Mouse (Mus musculus): ENCODE data around the gene Khsrp. TPM values are rescaled to one million over a fixed set of nuclear protein-coding genes. Genes with fewer than 3 reads are reported as not detected.
"Not testable (repeated sequence)": the region's sequence is repeated elsewhere in the genome, so short reads cannot be mapped to it uniquely, and the experiment has no call there.

Gene Khsrp
- polyA plus RNA-seq, 1 experiment from 2014 or later, result 25.6 TPM

DNA sequence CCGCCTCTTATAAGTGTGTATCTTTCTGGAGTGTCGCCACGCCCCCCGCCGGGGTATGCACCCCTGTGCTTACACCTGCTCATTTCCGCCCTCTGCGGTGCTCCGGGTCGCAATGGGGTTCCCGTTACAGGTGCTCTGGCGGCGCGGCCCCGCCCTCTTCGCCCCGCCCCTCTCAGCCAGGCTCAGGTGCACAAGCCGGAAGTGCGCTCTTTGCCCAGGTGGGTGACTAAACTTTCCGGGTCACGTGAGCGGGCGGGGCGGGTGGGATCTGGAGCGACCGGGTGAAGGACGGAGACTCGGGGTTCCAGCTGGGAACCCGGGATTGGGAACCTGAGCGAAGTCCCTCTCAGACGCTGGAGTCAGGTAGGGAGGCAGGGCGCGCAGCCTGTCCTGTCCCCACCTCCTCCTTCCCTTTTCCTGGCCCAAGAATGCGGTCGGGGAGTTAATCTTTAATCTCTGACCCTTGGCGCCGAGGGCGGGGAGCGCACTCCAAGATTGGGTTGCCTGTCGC, 30.7 kb upstream of the Khsrp start:
- Histone ChIP-seq H3K4me3 (ENCODE audit: low read length) (peak overlapping the region; percentile 59), H3K27me3 (ENCODE audit: insufficient read depth, low read length) (peaks cover 28% of the 10 kb centered on the region), H3K4me1 (ENCODE audit: insufficient read depth, low read length) (peaks cover 19% of the 10 kb centered on the region), H3K9ac (replicated peaks; ENCODE audit: low read length) (peak overlapping the region; percentile 74), H3K27ac (ENCODE audit: low read length) (peak overlapping the region; percentile 93), H3K4me2 (replicated peaks; ENCODE audit: low read depth, low read length) (peak overlapping the region; percentile 54), H3K36me3 (ENCODE audit: insufficient read depth, low read length) (no peaks in the 10 kb centered on the region), H3K9me3 (ENCODE audit: low read length) (no peaks in the 10 kb centered on the region)
- ATAC-seq (ENCODE audit: low FRiP score, low TSS enrichment), result peak; percentile 24
- WGBS, result under 1% methylated on average over 36 of the region's 39 CpGs

DNA sequence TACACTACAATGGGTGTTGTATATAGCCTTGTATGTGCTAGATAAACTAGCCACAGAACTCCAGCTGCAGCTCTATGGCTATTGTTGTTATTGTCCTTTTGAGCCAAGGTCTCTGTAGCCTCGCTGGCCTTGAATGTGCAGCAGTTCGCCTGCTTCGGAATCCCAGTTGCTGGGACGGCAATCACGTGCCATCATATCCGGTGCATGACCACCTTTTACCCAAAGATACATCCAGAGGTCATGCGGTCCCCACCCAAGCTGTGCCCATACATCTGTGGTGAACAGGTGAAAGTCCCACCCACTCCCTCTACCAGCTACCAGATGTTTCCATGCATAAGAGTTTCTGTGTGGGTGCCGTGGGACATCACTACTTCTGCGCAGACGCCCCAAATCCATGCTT, 29.7 kb upstream of the Khsrp start:
- H3K27ac ChIP-seq (ENCODE audit: low read length), result peak overlapping the region; percentile 79
- 38% methylated on average over 10 of the region's 10 CpGs for WGBS

DNA sequence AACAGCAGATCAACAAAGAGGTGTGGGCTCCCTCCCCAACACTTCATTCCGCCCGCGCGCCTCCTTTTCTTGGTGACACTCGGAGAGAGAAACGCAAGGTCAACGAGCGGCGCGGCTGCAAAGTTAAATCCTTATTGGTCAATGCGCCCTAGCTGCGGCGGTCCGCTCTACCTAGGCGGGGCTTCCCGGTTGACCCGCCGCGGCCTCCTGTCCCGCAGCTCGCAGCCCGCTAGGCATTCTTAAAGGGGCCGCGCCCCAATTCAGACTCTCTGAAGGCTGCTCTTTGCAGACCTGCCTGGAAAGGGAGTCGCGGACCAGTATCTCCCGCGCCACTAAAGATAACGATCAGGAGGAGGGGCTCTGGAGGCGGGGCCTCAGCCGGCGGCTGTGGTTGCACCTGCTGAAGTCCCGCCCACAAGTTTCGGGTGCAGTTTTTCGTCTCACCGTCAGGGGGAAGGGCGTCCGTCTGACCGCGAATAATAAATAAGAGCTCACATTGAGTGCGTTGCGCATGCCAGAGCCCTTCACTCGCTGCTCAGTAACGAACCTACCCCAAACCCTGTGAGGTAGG, 29.0 kb upstream of the Khsrp start:
- Histone ChIP-seq H3K36me3 (ENCODE audit: insufficient read depth, low read length) (0 out of 2 replicates have a peak, but pooled peaks cover 3% of the 10 kb centered on the region), H3K9ac (replicated peaks; ENCODE audit: low read length) (peak overlapping the region; percentile 85), H3K4me1 (ENCODE audit: insufficient read depth, low read length) (peaks cover 19% of the 10 kb centered on the region), H3K4me2 (replicated peaks; ENCODE audit: low read depth, low read length) (peak overlapping the region; percentile 83), H3K4me3 (ENCODE audit: low read length) (peak overlapping the region; percentile 83), H3K27ac (ENCODE audit: low read length) (peak overlapping the region; percentile 79), H3K9me3 (ENCODE audit: low read length) (no peaks in the 10 kb centered on the region), H3K27me3 (ENCODE audit: insufficient read depth, low read length) (peaks cover 28% of the 10 kb centered on the region)
- WGBS, result under 1% methylated on average over 44 of the region's 44 CpGs
- peak; percentile 87 for ATAC-seq (ENCODE audit: low FRiP score, low TSS enrichment)

More for the DNA sequence above, 29.7 kb upstream of the Khsrp start:
- Histone ChIP-seq H3K9ac (replicated peaks; ENCODE audit: low read length) (no peak overlapping the region), H3K4me1 (ENCODE audit: insufficient read depth, low read length) (peaks cover 19% of the 10 kb centered on the region), H3K36me3 (ENCODE audit: insufficient read depth, low read length) (no peaks in the 10 kb centered on the region), H3K9me3 (ENCODE audit: low read length) (no peaks in the 10 kb centered on the region), H3K27me3 (ENCODE audit: insufficient read depth, low read length) (peaks cover 28% of the 10 kb centered on the region), H3K4me2 (replicated peaks; ENCODE audit: low read depth, low read length) (peak overlapping the region; percentile 83), H3K4me3 (ENCODE audit: low read length) (peak overlapping the region; percentile 83)
- ATAC-seq (ENCODE audit: low FRiP score, low TSS enrichment), result no peak

DNA sequence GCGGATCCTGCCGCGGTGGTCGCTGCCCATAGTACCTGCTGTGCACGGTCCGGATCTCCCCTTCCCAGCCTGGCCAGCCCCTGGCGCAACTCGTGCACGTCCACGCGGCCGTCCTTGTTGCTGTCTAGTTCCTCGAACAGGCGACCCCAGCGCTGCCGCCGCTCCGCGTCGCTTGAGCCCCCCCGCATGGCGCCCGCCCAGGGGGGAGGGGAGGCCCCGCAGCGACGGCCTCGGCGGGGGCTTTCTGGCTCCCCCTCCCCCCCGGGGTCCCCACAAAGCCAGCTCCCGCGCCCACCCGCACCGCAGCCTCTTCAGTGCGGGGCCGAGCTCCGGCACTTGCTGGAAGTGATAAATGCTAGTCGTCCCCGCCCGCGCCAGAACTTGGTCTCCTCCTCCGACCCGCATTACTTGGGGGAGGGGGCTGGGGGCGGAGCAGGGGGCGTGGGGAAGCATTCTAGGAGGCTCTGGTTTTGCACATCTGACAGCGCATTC, 28.2 kb upstream of the Khsrp start, which contains the start of gene Slc25a23:
Gene Slc25a23, minus strand, starts transcription at position 378 of the 492 bp plus-strand sequence.
- H3K9ac ChIP-seq (replicated peaks; ENCODE audit: low read length), result peak within 1 kb of the TSS; percentile 85
- peak within 1 kb of the TSS; percentile 83 for H3K4me2 ChIP-seq (replicated peaks; ENCODE audit: low read depth, low read length)
- WGBS, result under 1% methylated on average over 39 of the region's 45 CpGs
- H3K9me3 ChIP-seq (ENCODE audit: low read length), result no peaks in the 10 kb centered on the region
- H3K4me1 ChIP-seq (ENCODE audit: insufficient read depth, low read length), result peaks cover 19% of the 10 kb centered on the region
- peaks cover 28% of the 10 kb centered on the region for H3K27me3 ChIP-seq (ENCODE audit: insufficient read depth, low read length)
- peak; percentile 65 for ATAC-seq (ENCODE audit: low FRiP score, low TSS enrichment)
- peak within 1 kb of the TSS; percentile 83 for H3K4me3 ChIP-seq (ENCODE audit: low read length)
- H3K36me3 ChIP-seq (ENCODE audit: insufficient read depth, low read length), result 0 out of 2 replicates have a peak, but pooled peaks cover 8% of the 10 kb centered on the region
- H3K27ac ChIP-seq (ENCODE audit: low read length), result peak within 1 kb of the TSS; percentile 79

DNA sequence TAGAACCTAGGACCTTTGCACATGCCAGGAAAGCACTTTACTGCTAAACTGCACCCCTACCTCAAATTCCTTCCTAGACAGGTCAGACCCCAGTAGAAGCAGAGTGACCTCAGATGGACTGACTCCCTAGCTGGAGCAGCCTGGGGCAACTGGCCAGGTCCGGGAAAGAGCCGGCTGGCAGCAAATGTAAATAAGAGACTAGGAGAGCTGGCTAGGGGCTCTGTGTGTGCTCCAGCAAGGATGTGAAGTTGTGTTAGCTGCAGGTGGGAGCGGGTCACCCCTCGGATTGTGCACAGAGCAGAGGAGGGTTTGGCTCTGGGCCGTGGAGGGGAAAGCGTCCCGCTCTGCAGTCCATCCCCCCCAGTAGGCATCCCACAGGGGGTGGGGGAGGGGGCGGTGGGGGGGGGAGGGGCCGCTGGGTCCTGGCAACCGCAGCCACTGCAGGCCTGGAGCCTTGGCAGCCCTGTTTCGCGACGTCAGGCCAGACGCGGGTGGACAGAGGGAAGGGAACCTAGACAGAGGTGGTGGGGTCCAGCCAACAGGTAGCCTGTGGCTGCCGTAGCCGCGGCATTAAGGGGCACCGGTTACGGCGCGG, 27.7 kb upstream of the Khsrp start, which contains the start of gene Crb3:
Gene Crb3, plus strand, starts transcription at position 215 of the 595 bp plus-strand sequence.
- Histone ChIP-seq H3K4me3 (ENCODE audit: low read length) (peak within 1 kb of the TSS; percentile 83), H3K9me3 (ENCODE audit: low read length) (no peaks in the 10 kb centered on the region), H3K4me2 (replicated peaks; ENCODE audit: low read depth, low read length) (peak within 1 kb of the TSS; percentile 83), H3K27ac (ENCODE audit: low read length) (peak within 1 kb of the TSS; percentile 79), H3K9ac (replicated peaks; ENCODE audit: low read length) (peak within 1 kb of the TSS; percentile 85), H3K36me3 (ENCODE audit: insufficient read depth, low read length) (0 out of 2 replicates have a peak, but pooled peaks cover 8% of the 10 kb centered on the region), H3K4me1 (ENCODE audit: insufficient read depth, low read length) (peaks cover 19% of the 10 kb centered on the region), H3K27me3 (ENCODE audit: insufficient read depth, low read length) (peaks cover 28% of the 10 kb centered on the region)
- WGBS, result under 1% methylated on average over 17 of the region's 22 CpGs
- ATAC-seq (ENCODE audit: low FRiP score, low TSS enrichment), result peak; percentile 7; the same call in 1 of the 2 replicates

DNA sequence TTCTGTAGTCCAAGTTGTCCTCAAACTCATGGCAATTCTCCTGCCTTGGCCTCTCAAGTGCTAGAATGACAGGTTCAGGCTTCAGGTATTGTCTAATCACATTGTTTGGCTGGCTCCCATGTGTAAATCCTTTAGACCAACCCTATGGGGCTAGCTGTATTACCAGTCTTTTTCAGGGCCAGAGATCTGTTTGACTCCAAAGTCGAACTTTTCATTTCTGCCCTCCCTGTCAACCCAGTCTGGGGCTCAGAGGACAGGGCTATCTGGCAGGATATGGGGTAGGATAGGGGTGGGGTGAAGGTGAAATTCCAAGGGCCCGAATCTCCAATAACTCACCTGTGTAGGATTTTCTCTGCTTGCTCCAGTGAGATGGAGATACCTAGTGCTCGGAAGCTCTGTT, 24.9 kb upstream of the Khsrp start:
- no peak for ATAC-seq (ENCODE audit: low FRiP score, low TSS enrichment)
- H3K4me2 ChIP-seq (replicated peaks; ENCODE audit: low read depth, low read length), result no peak overlapping the region
- 88% methylated on average over 3 of the region's 3 CpGs for WGBS
- H3K4me1 ChIP-seq (ENCODE audit: insufficient read depth, low read length), result peaks cover 11% of the 10 kb centered on the region
- H3K36me3 ChIP-seq (ENCODE audit: insufficient read depth, low read length), result peaks cover 26% of the 10 kb centered on the region
- H3K27ac ChIP-seq (ENCODE audit: low read length), result no peak overlapping the region
- no peak overlapping the region for H3K9ac ChIP-seq (replicated peaks; ENCODE audit: low read length)
- H3K27me3 ChIP-seq (ENCODE audit: insufficient read depth, low read length), result peaks cover 4% of the 10 kb centered on the region
- H3K9me3 ChIP-seq (ENCODE audit: low read length), result no peaks in the 10 kb centered on the region
- no peak overlapping the region for H3K4me3 ChIP-seq (ENCODE audit: low read length)

DNA sequence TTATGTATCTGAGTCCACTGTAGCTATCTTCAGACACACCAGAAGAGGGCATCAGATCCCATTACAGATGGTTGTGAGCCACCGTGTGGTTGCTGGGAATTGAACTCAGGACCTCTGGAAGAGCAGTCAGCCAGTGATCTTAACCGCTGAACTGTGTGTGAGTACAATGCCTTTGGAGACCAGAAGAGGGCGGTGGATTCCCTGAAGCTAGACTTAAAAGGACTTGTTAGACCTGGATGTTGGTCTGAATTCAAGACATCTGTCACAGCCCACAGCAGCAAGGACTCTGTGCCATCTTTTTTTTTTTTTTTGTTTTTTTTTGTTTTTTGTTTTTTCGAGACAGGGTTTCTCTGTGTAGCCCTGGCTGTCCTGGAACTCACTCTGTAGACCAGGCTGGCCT, 20.4 kb upstream of the Khsrp start:
- WGBS, result 93% methylated on average over 4 of the region's 4 CpGs
- H3K27ac ChIP-seq (ENCODE audit: low read length); H3K4me1 ChIP-seq (ENCODE audit: insufficient read depth, low read length); H3K4me3 ChIP-seq (ENCODE audit: low read length); H3K9ac ChIP-seq (replicated peaks; ENCODE audit: low read length); H3K4me2 ChIP-seq (replicated peaks; ENCODE audit: low read depth, low read length); H3K27me3 ChIP-seq (ENCODE audit: insufficient read depth, low read length); ATAC-seq (ENCODE audit: low FRiP score, low TSS enrichment); H3K9me3 ChIP-seq (ENCODE audit: low read length): not testable (repeated sequence)
- H3K36me3 ChIP-seq (ENCODE audit: insufficient read depth, low read length), result peaks cover 37% of the 10 kb centered on the region

DNA sequence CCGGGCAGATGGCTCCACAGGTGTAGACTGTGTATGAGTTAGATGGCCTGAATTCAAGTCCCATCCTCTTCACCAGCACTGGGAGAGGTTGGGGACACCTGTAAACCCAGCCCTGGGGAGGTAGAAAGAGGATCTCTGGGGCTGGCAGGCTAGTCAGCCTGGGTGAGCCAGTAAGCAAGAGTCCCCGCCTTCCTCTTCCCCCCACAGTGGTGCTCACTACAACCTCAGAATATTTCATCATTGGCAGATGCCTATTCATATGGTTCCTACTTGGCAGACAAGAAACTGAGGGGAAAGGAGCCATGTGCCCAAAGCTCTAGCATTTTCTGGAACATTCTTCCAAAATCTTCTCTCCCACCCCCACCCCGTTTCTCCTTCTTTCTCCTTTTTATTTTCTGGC, 17.5 kb upstream of the Khsrp start:
- Histone ChIP-seq H3K27ac (ENCODE audit: low read length) (no peak overlapping the region), H3K27me3 (ENCODE audit: insufficient read depth, low read length) (no peaks in the 10 kb centered on the region), H3K4me3 (ENCODE audit: low read length) (no peak overlapping the region), H3K9ac (replicated peaks; ENCODE audit: low read length) (no peak overlapping the region), H3K4me1 (ENCODE audit: insufficient read depth, low read length) (no peaks in the 10 kb centered on the region; the same call in 1 of the 2 replicates), H3K36me3 (ENCODE audit: insufficient read depth, low read length) (peaks cover 29% of the 10 kb centered on the region), H3K4me2 (replicated peaks; ENCODE audit: low read depth, low read length) (no peak overlapping the region), H3K9me3 (ENCODE audit: low read length) (no peaks in the 10 kb centered on the region)
- WGBS, result 91% methylated on average over 3 of the region's 3 CpGs
- no peak for ATAC-seq (ENCODE audit: low FRiP score, low TSS enrichment)

DNA sequence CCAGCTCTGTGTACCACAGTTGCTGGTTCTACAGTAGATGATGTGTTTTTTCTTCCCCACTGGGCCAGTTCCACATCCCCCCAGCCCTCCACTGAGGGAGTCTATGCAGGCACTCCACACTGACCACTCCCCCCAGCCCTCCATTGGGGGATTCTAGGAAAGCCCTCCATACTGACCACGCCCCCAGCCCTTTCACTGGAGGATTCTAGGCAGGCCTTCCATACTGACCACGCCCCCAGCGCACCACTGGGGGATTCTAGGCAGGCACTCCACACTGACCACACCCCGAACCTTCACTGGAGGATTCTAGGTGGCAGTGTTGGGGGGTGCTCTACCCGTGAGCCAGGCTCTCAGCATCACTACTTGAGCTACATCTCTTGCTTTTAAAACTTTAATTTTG, 16.1 kb upstream of the Khsrp start:
- no peak overlapping the region for H3K4me3 ChIP-seq (ENCODE audit: low read length)
- H3K9ac ChIP-seq (replicated peaks; ENCODE audit: low read length), result no peak overlapping the region
- no peaks in the 10 kb centered on the region; the same call in 1 of the 2 replicates for H3K4me1 ChIP-seq (ENCODE audit: insufficient read depth, low read length)
- 0 out of 2 replicates have a peak, but pooled peaks have one; percentile 24 for ATAC-seq (ENCODE audit: low FRiP score, low TSS enrichment)
- H3K27me3 ChIP-seq (ENCODE audit: insufficient read depth, low read length), result no peaks in the 10 kb centered on the region
- H3K9me3 ChIP-seq (ENCODE audit: low read length), result no peaks in the 10 kb centered on the region
- no peak overlapping the region for H3K27ac ChIP-seq (ENCODE audit: low read length)
- H3K4me2 ChIP-seq (replicated peaks; ENCODE audit: low read depth, low read length), result no peak overlapping the region
- H3K36me3 ChIP-seq (ENCODE audit: insufficient read depth, low read length), result peaks cover 21% of the 10 kb centered on the region
- WGBS, result 45% methylated on average over 5 of the region's 5 CpGs

DNA sequence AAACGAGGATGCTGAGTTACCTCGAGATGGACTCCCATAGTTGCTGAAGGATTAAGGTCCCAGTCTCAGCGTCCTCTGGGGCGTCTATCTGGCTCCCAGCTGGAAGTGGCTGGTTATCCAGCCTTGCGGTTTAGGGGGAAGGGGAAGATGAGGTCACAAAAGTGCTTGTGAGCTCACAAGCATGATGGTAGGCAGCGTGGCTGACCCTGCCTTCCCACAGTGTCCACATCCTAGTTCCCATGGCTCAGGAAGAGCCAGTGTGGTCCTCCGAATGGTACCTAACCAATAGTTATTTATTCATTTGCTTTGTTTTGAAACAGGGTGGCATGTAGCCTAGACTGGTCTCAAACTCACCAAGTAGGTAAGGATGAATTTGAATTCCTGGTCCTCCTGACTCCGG, 10.2 kb upstream of the Khsrp start, which contains the start of gene Slc25a41:
Gene Slc25a41, minus strand, starts transcription at position 101 of the 400 bp plus-strand sequence.
- no peaks in the 10 kb centered on the region for H3K4me1 ChIP-seq (ENCODE audit: insufficient read depth, low read length)
- H3K4me3 ChIP-seq (ENCODE audit: low read length), result no peak within 1 kb of the TSS
- no peak within 1 kb of the TSS for H3K27ac ChIP-seq (ENCODE audit: low read length)
- 79% methylated on average over 8 of the region's 8 CpGs for WGBS
- ATAC-seq (ENCODE audit: low FRiP score, low TSS enrichment), result no peak
- no peak within 1 kb of the TSS for H3K4me2 ChIP-seq (replicated peaks; ENCODE audit: low read depth, low read length)
- peaks cover 9% of the 10 kb centered on the region for H3K27me3 ChIP-seq (ENCODE audit: insufficient read depth, low read length)
- no peaks in the 10 kb centered on the region for H3K9me3 ChIP-seq (ENCODE audit: low read length)
- H3K9ac ChIP-seq (replicated peaks; ENCODE audit: low read length), result no peak within 1 kb of the TSS
- H3K36me3 ChIP-seq (ENCODE audit: insufficient read depth, low read length), result no peaks in the 10 kb centered on the region
